ENCODE assay signal across 29 mouse cellular contexts in genomic region chr4:13150639-13151038, GRCm38 (mm10).
"Had no signal": no experiment of that assay in that cellular context is flagged by ENCODE, and none has a peak within 500 bp of the region (broad histone marks: within the 10 kb centered on the region; RNA-seq: fewer than 3 reads in every experiment).

No protein-coding gene starts in this region.

- H3K9ac ChIP-seq: embryonic facial prominence, embryonic 12.5 days; embryonic facial prominence, embryonic 13.5 days; embryonic facial prominence, embryonic 15.5 days; forebrain, embryonic 12.5 days; forebrain, embryonic 13.5 days; forebrain, embryonic 15.5 days; forebrain, postnatal 0 days had no signal

- H3K9me3 ChIP-seq: embryonic facial prominence, embryonic 10.5 days; embryonic facial prominence, embryonic 12.5 days; embryonic facial prominence, embryonic 13.5 days; embryonic facial prominence, embryonic 15.5 days; forebrain, embryonic 10.5 days; forebrain, embryonic 12.5 days; forebrain, embryonic 13.5 days; forebrain, embryonic 15.5 days had no signal

- H3K4me3 ChIP-seq: embryonic facial prominence, embryonic 10.5 days; embryonic facial prominence, embryonic 12.5 days; embryonic facial prominence, embryonic 13.5 days; embryonic facial prominence, embryonic 15.5 days; erythroblast, embryonic 14.5 days; forebrain, embryonic 10.5 days; forebrain, embryonic 12.5 days; forebrain, embryonic 13.5 days; forebrain, embryonic 15.5 days; gastrocnemius, adult 2 months; heart, adult 2 months had no signal

- H3K27ac ChIP-seq: embryonic facial prominence, embryonic 10.5 days; embryonic facial prominence, embryonic 12.5 days; embryonic facial prominence, embryonic 13.5 days; embryonic facial prominence, embryonic 15.5 days; forebrain, embryonic 10.5 days; forebrain, embryonic 12.5 days; forebrain, embryonic 13.5 days; forebrain, embryonic 15.5 days; gastrocnemius, adult 2 months; heart, adult 2 months had no signal

- DNase-seq: cerebellum, adult 2 months; cerebellum, adult 8-10 months; cerebellum, adult 9-10 months; cerebellum, adult 9-11 months; cerebellum, postnatal 10 days; cerebellum, postnatal 14 days; cerebellum, postnatal 25 days; cerebellum, postnatal 36 days; embryo, embryonic 11 days; forebrain, postnatal 0 days; gastrocnemius, adult 2 months; gastrocnemius, postnatal 10 days; gastrocnemius, postnatal 14 days; gastrocnemius, postnatal 25 days; gastrocnemius, postnatal 36 days; heart, adult 11 months; heart, adult 18-20 months; heart, adult 2 months had no signal

- H3K36me3 ChIP-seq: embryonic facial prominence, embryonic 10.5 days; embryonic facial prominence, embryonic 12.5 days; embryonic facial prominence, embryonic 13.5 days; embryonic facial prominence, embryonic 15.5 days; forebrain, embryonic 10.5 days; forebrain, embryonic 12.5 days; forebrain, embryonic 15.5 days had no signal

- H3K4me1 ChIP-seq: embryonic facial prominence, embryonic 10.5 days; embryonic facial prominence, embryonic 12.5 days; embryonic facial prominence, embryonic 13.5 days; embryonic facial prominence, embryonic 15.5 days; forebrain, embryonic 10.5 days; forebrain, embryonic 12.5 days had no signal

- H3K27me3 ChIP-seq: embryonic facial prominence, embryonic 12.5 days; embryonic facial prominence, embryonic 13.5 days; embryonic facial prominence, embryonic 15.5 days; forebrain, embryonic 12.5 days; forebrain, embryonic 13.5 days; forebrain, embryonic 15.5 days had no signal

- H3K4me2 ChIP-seq: embryonic facial prominence, embryonic 12.5 days; embryonic facial prominence, embryonic 13.5 days; embryonic facial prominence, embryonic 15.5 days; forebrain, embryonic 12.5 days; forebrain, embryonic 13.5 days; forebrain, embryonic 15.5 days had no signal

- ATAC-seq: forebrain, embryonic 13.5 days; forebrain, embryonic 14.5 days; forebrain, embryonic 15.5 days; forebrain, embryonic 16.5 days; forebrain, postnatal 0 days had no signal
